Mouse (Mus musculus) liver, adult 2 months (tissue): ENCODE results near the gene Aven.

ENCODE experiments used
- CTCF ChIP-seq: fragments of 200-500 bp; IDR thresholded peaks from 2 replicates; pipeline ENCODE4 v1.5.1; 2011; ENCODE audit warnings: low read depth, low read length, control low read depth
- POLR2A ChIP-seq: fragments of 200-500 bp; IDR thresholded peaks from 2 replicates; pipeline ENCODE4 v1.6.1; 2011; ENCODE audit warnings: low read length, control low read depth; ENCODE audit not compliant: insufficient read depth; ENCODE audit errors: extremely low read depth

GRCm38 (mm10) chr2:112676721-112677120 is 184.0 kb downstream of the Aven start:
- TF ChIP-seq CTCF (no peak), POLR2A (no peak)
